Mouse (Mus musculus) forelimb bud, embryonic 11.5 days (tissue): ENCODE data around the gene Gfi1.

Source experiments
- DNase-seq: peaks from one replicate; pipeline ENCODE4 v3.0.0-alpha.2; 2012; ENCODE audit warnings: low read depth, low spot score

Gfi1 gene

DNA sequence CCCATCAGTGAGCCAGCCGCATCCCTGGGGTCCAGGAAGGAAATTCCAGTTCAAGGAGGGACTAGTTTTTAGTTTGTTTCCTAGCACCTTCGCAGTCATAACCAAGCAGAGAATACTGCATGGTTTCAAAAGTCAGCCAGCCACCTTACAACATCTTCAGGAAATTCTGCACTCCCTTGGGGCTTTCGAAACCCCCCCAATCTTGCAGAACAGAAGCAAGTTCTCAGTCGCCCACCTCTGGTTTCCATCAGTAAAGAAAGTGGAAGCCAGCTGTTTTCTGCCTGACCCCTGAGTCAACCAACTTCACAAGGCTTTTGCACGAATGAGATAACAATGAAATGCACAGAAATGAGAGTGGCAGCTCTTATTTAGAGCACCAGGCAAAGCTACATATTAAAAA lies 47.4 kb downstream of the Gfi1 start:
- DNase-seq: no peak
